Mouse (Mus musculus) lung, postnatal 0 days (tissue): ENCODE results near the gene Spice1.

ENCODE experiments used
- CTCF ChIP-seq: IDR thresholded peaks from 2 replicates; pipeline ENCODE4 v1.5.1; 2016; ENCODE audit warnings: antibody characterized with exemption, mild to moderate bottlenecking
- EP300 ChIP-seq: IDR thresholded peaks from 2 replicates; pipeline ENCODE4 v1.6.1; 2016; ENCODE audit warnings: antibody characterized with exemption, mild to moderate bottlenecking, control low read depth

- peak; percentile 47 for TF ChIP-seq CTCF
- no peak for TF ChIP-seq EP300
Observed at GRCm38 (mm10) chr16:44435481-44435880, 88.6 kb downstream of the Spice1 start.
